Mouse (Mus musculus) left cerebral cortex, adult 2 months (tissue): ENCODE results near the gene Hjurp. TPM values are rescaled to one million over a fixed set of nuclear protein-coding genes. Genes with fewer than 3 reads are reported as not detected.
A peak's percentile ranks its signal among the peaks of the same experiment; 100 is the strongest.
"Not testable (repeated sequence)": the region's sequence is repeated elsewhere in the genome, so short reads cannot be mapped to it uniquely, and the experiment has no call there.

Experiments used
- DNase-seq, 2 experiments: peaks; one replicate each; pipeline ENCODE4 v3.0.0; 2021 to 2022; ENCODE audit warnings: low spot score in 2 of 2, mixed read lengths in 1 of 2; ENCODE audit errors: extremely low spot score in 1 of 2
- H3K27ac ChIP-seq: fragments of 200-600 bp; 2 replicates; pipeline ENCODE4 v1.8.1; 2022
- H3K4me3 ChIP-seq: fragments of 200-600 bp; 2 replicates; pipeline ENCODE4 v1.8.1; 2022
- CTCF ChIP-seq: fragments of 200-600 bp; IDR thresholded peaks from 2 replicates; pipeline ENCODE4 v1.8.1; 2022; ENCODE audit warnings: antibody characterized with exemption, mild to moderate bottlenecking, moderate library complexity
- intact Hi-C: fragments of 180-260 bp; cut with DNase I; formaldehyde crosslinking; loops from one replicate; pipeline ENCODE4 v1.15.1; 2025
- total RNA-seq, 2 experiments: library from RNA; stranded (reverse); gene quantifications; 2 replicates each; pipeline ENCODE4 v1.2.3; 2021

Hjurp gene
- total RNA-seq, 2 experiments from 2014 or later, result 45.8 to 47.2 TPM

DNA sequence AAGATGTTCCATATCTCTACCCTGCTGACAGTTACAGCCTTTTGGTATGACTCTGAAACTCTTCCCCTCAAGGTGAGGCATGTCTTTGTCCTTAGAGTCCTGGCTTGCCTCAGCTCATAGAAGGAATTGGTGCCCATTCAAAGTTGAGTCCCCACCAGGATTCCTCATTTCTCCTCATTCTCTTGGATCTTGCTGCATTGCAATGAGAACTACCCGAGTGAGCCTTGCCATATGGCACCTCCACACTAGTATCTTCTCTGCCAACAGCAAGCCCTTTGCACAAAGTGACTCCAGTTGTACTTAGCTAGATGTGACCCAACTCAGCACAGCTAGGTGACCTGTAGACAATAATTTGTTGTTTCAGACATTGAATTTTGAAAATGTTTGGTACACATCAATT, 53.8 kb downstream of the Hjurp start:
- Histone ChIP-seq H3K27ac (no peak overlapping the region), H3K4me3 (no peak overlapping the region)
- intact Hi-C loops, result no loop called here
- TF ChIP-seq CTCF, result no peak
- peak in 1 of 2 experiments; percentile 12 for DNase-seq

DNA sequence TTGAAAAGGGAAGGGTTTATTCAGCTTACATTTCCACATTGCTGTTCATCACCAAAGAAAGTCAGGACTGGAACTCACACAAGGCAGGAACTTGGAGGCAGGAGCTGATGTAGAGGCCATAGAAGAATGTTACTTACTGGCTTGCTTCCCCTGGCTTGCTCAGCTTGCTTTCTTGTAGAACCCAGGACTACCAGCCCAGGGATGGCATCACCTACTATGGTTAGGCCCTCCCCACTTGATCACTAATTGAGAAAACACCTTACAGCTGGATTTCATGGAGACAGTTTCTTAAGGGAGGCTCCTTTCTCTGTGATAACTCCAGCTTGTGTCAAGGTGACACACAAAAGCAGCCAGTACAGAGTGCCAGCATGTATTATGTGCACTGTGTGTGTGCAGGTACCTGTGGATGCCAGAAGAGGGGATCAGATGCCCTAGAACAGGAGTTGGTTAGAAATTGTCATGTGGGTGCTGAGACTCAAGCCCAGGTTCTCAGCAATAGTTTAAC, 54.4 kb downstream of the Hjurp start:
- H3K27ac ChIP-seq, DNase-seq, intact Hi-C loops: not testable (repeated sequence)

DNA sequence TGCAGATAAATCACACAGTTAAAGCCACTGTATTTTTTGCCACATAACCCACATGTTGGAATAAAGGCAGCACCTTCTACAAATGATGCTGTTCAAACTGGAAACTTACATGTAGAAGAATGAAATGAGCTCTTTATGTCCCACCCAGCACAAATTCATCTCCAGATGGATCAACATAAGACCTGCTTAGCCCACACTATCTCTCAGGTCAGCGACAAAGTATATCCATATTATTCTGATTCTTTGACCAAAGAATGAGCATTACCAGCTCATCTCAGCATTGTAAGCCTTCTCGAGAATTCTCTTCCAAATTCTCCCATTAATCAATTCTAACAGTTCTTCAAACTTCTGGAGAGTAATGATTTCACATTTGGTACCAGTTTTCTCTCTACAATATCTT, 55.2 kb downstream of the Hjurp start:
- Histone ChIP-seq H3K27ac (no peak overlapping the region), H3K4me3 (no peak overlapping the region)
- intact Hi-C loops, result no loop called here
- DNase-seq, result no peak
- no peak for TF ChIP-seq CTCF

More for the DNA sequence above, 54.4 kb downstream of the Hjurp start:
- not testable (repeated sequence) for H3K4me3 ChIP-seq

DNA sequence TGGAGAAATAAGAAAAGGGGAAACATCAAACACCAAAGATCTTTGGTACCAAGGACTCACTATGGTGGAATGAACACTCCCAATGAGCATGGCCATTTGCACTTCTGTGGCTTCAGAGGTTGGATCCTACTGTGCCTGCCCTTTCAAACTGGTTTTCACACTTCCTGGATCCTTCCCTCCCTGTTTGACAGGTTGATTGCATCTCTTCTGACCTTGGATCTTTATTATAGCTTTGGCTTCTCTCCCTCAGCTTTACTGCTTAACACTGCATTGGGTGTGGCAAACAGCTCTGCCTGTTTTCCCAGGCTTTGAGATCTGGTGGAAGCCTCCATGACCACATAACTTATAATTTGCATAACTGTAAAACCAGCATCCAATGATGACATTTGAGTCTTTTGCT, 57.1 kb downstream of the Hjurp start:
- intact Hi-C loops, result no loop called here
- no peak for TF ChIP-seq CTCF
- DNase-seq, result no peak

DNA sequence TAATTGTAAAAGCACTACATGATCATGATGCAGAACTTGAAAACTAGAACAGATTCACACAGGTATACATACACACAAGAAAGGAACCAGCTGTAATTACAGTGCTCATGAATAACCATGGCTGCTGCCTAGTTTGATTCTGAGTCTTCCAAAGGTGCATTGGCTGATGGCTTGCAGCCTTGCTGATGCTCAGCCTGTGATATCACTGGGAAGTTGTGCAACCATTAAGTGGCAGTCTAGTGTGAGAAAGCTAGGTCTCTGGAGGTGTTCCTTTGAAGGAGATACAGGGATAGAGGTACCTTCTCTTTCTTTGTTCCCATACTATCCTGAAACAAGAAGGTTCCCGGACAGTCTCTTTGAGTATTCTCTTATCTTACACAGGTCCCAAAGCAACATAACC, 58.4 kb downstream of the Hjurp start:
- no peak for TF ChIP-seq CTCF
- no peak for DNase-seq
- Histone ChIP-seq H3K4me3 (no peak overlapping the region), H3K27ac (no peak overlapping the region)
- intact Hi-C loops, result no loop called here

More for the DNA sequence above, 57.1 kb downstream of the Hjurp start:
- H3K27ac ChIP-seq, result no peak overlapping the region
- H3K4me3 ChIP-seq, result no peak overlapping the region

DNA sequence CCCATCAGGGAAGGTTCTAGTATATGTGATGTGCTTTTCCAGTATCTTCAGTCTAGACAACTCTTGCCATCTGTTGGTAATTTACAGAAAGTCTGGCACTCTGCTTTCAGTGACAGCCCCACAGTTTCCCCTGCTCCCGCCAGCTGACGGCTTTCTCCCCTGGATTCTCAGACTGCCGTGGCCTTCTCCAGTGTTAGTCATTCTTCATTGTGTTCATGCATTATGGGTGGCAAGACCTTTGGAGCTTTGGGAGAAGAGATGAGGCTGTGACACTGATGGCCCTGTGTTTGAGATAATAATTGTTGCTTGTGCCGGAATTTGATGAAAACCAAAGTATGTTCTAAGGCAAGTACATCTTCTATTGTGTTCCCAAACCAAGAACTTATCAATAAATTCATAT, 58.8 kb downstream of the Hjurp start:
- intact Hi-C loops, result no loop called here
- DNase-seq, result no peak
- H3K27ac ChIP-seq, result no peak overlapping the region
- no peak for TF ChIP-seq CTCF
- H3K4me3 ChIP-seq, result no peak overlapping the region

DNA sequence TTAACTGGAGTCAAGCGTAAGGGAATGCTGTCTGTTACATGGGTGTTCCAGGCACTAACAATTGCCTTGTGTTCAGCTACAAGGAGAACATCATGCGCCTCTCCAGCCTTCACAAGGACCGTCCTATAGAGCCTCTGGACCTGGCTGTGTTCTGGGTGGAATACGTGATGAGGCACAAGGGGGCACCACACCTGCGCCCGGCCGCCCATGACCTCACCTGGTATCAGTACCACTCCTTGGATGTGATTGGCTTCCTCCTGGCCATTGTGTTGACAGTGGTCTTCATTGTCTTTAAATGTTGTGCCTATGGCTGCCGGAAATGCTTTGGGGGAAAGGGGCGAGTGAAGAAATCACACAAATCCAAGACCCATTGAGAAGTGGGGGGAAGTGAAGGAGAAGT, 59.4 kb downstream of the Hjurp start:
- no peak for TF ChIP-seq CTCF
- Histone ChIP-seq H3K27ac (no peak overlapping the region), H3K4me3 (no peak overlapping the region)
- DNase-seq, result peak in 1 of 2 experiments; percentile 22
- intact Hi-C loops, result no loop called here

DNA sequence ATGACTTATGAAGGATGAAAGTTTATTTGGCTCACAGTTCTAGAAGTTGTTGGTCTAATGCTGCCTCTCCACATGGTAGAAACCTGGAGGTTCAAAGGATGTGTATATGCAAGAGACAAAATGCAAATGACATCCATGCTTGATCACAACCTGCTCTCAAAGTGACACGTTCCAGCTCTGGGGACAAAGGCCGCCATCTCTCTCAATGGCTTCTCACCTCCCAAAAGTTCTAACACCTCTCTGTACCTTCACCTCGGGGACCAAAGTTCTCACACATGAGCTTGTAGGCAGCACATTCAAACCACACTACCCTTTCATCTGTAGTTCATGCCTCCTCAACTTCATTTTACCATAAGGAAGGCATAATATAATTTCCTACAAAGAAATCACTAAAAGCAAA, 59.9 kb downstream of the Hjurp start:
- no peak overlapping the region for H3K4me3 ChIP-seq
- intact Hi-C loops, result no loop called here
- no peak for DNase-seq
- no peak overlapping the region for H3K27ac ChIP-seq
- no peak for TF ChIP-seq CTCF

DNA sequence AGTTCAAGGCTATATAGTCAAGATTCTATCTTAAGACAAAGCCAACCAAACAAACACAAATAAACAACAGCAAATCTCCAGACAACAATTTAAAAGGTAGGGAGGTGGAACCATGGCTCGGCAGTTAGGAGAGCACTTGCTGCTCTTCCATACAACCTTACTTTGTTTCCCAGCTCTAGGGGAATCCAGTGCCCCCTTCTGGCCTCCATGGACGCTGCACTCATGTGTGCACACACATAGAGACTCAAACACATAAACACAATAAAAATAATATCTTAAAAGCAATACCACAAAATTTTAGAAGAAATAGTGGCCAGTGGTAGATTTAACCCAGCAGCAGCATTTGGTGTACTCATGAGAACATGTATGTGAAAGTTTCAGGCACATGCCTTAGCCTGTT, 60.3 kb downstream of the Hjurp start:
- TF ChIP-seq CTCF, result no peak; the same call in 1 of the 2 replicates
- no peak overlapping the region for H3K4me3 ChIP-seq
- intact Hi-C loops, result no loop called here

DNA sequence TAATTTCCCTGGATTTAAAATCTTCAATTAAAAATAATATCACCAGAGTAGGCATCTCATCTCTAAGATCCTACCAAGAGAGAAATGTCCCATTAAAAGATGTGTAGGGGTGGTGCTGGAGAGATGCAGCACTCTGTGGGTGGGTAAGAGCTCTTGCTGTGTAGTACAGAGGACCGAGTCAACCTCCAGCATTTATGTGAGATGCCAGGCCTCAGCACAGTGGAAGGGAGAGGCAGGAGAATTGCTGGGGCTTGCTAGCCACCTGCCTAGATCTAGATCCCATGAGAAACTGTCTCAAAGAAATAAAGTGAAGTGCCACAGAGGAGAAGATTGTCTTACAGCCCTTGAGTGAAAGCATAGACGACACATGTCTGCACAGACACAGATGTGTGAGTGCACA, 60.9 kb downstream of the Hjurp start:
- Histone ChIP-seq H3K4me3 (no peak overlapping the region), H3K27ac (no peak overlapping the region)
- TF ChIP-seq CTCF, result no peak
- DNase-seq, result no peak
- intact Hi-C loops, result no loop called here

More for the DNA sequence above, 60.3 kb downstream of the Hjurp start:
- peak in 1 of 2 experiments; percentile 14 for DNase-seq
- no peak overlapping the region for H3K27ac ChIP-seq

DNA sequence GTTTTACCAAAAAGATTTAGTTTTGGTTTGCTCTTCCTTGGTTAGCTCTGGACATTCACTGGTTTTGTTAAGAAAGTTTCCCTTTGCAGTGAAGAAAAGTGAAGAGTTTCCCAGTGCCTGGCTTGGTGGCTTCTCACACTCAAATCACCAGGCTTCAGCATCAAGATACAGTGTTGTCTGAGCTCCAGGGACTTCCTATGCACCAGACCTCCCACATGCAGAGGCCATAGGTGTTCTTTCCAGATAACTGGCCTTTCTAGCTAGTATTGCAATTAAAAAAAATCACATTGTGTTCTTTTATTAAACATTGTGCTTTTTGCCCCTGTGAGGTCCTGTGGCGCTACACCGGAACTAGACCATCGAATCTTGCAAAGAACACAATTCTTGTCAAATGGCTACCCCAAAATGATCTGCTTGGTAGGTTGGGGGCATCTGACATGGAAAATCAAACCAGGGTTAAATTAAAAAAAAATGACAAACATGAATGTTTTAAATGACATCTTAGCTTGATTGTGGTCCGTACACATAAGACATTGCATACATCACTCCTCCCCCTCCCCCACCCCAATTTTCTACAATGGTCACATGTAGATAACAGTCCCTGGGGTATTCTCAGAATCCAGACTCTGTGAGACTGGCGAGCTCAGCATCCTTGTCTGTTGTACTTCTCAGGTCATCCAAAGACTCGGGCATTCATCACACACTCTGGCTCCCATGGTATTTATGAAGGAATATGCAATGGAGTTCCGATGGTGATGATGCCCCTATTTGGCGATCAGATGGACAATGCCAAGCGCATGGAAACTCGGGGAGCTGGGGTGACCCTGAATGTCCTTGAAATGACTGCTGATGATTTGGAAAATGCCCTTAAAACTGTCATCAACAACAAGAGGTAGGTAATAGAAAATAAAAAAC, 61.7 kb downstream of the Hjurp start:
- no peak overlapping the region for H3K27ac ChIP-seq
- H3K4me3 ChIP-seq, result no peak overlapping the region
- intact Hi-C loops, result no loop called here
- DNase-seq, result no peak
- TF ChIP-seq CTCF, result no peak

DNA sequence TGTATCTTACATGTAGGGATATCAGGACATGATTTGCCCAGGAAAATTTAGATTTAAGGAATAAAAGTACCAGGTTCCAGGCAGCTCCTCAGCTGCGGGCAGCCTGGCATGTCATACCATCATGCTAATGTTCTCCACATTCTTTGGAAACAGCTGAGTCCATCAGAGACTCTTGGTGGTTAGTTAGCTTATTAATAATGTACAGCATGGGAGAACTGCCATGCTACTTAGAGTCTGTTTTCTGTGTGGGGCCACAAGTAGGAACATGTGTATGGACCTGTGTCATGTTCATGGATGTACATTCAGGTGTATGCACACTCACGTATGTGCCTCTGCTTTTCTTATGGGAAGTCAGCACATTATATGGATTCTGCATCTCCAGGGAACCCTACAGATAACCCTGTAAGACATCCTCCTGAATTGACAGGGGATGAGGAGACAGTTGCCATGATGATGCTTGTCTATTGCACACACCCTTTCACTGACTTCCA, 62.9 kb downstream of the Hjurp start:
- no peak for DNase-seq
- H3K4me3 ChIP-seq, result no peak overlapping the region
- intact Hi-C loops, result no loop called here
- no peak for TF ChIP-seq CTCF
- H3K27ac ChIP-seq, result no peak overlapping the region
